Mouse (Mus musculus) forebrain, embryonic 14.5 days (tissue): ENCODE results near the gene Tril. TPM values are rescaled to one million over a fixed set of nuclear protein-coding genes. Genes with fewer than 3 reads are reported as not detected.

Experiments
- ATAC-seq: fragments of 200-750 bp; cut with Nextera tagmentation; 2 replicates; pipeline ENCODE4 v1.8.0; 2017; ENCODE audit warnings: mild to moderate bottlenecking, moderate library complexity
- DNase-seq: peaks from one replicate; pipeline ENCODE4 v3.0.0-alpha.2; 2015; ENCODE audit warnings: low spot score
- H3K27ac ChIP-seq: fragments of 300-500 bp; sonication (generic); 2 replicates; pipeline ENCODE4 v1.5.1; 2014; ENCODE audit warnings: low read depth, mild to moderate bottlenecking, control low read depth, low read length, moderate library complexity
- H3K27me3 ChIP-seq: fragments of 300-500 bp; sonication (generic); replicated peaks from 2 replicates; pipeline ENCODE4 v1.6.1; 2014; ENCODE audit warnings: low read length, control low read depth, mixed read lengths; ENCODE audit not compliant: control insufficient read depth, insufficient read depth
- H3K36me3 ChIP-seq: fragments of 300-500 bp; sonication (generic); 2 replicates; pipeline ENCODE4 v1.6.1; 2014; ENCODE audit warnings: low read length, control low read depth; ENCODE audit not compliant: control insufficient read depth, insufficient read depth
- H3K4me1 ChIP-seq: fragments of 300-500 bp; sonication (generic); 2 replicates; pipeline ENCODE4 v1.6.1; 2014; ENCODE audit warnings: antibody characterized with exemption, low read length, control low read depth; ENCODE audit not compliant: control insufficient read depth, insufficient read depth
- H3K4me2 ChIP-seq: fragments of 300-500 bp; sonication (generic); 2 replicates; pipeline ENCODE4 v1.6.1; 2014; ENCODE audit warnings: mild to moderate bottlenecking, control low read depth, low read length
- H3K4me3 ChIP-seq: fragments of 300-500 bp; sonication (generic); 2 replicates; pipeline ENCODE4 v1.5.1; 2014; ENCODE audit warnings: low read depth, low read length, control low read depth
- H3K9ac ChIP-seq: fragments of 300-500 bp; sonication (generic); 2 replicates; pipeline ENCODE4 v1.6.1; 2014; ENCODE audit warnings: mild to moderate bottlenecking, low read length, control low read depth, moderate library complexity
- H3K9me3 ChIP-seq: fragments of 300-500 bp; sonication (generic); replicated peaks from 2 replicates; pipeline ENCODE4 v1.6.1; 2016; ENCODE audit warnings: low read length, control low read depth, mixed read lengths; ENCODE audit not compliant: control insufficient read depth
- WGBS: fragments of 180-500 bp; shearing (Covaris S2); extraction: QIAGEN DNeasy Blood & Tissue Kit; methylation state at CpG from one replicate; pipeline ENCODE4 v1.1.7; 2014; 5-methylcytosine and 5-hydroxymethylcytosine counted together
- polyA plus RNA-seq: library from polyadenylated mRNA; unstranded; fragments of >200 nt; fragmentation: Nextera tagmentation; extraction: Ambion mirVana; gene quantifications from 2 replicates; pipeline ENCODE4 v1.2.1, GENCODE M21; 2014

Gene Tril
- polyA plus RNA-seq, 1 experiment from 2014 or later: 3.9 TPM

GRCm38 (mm10) chr6:53825213-53825612 lies 4.6 kb upstream of the Tril start:
- no peaks in the 10 kb centered on the region for H3K9me3 ChIP-seq
- H3K4me1 ChIP-seq: peaks cover 4% of the 10 kb centered on the region
- ATAC-seq (no peak), DNase-seq (no peak)
- no peaks in the 10 kb centered on the region for H3K36me3 ChIP-seq
- no peak overlapping the region for H3K9ac ChIP-seq
- H3K4me3 ChIP-seq: no peak overlapping the region
- H3K27me3 ChIP-seq: peaks cover 16% of the 10 kb centered on the region; the same call in 1 of the 2 replicates
- no peak overlapping the region for H3K4me2 ChIP-seq
- H3K27ac ChIP-seq: no peak overlapping the region
- 69% methylated on average over 4 of the region's 4 CpGs for WGBS

- peak; percentile 43 for DNase-seq
- Histone ChIP-seq H3K4me2 (peak overlapping the region; percentile 93), H3K9me3 (no peaks in the 10 kb centered on the region), H3K27ac (peak overlapping the region; percentile 55; the same call in 1 of the 2 replicates), H3K27me3 (peaks cover 47% of the 10 kb centered on the region), H3K4me3 (peak overlapping the region; percentile 51), H3K36me3 (no peaks in the 10 kb centered on the region), H3K4me1 (peaks cover 19% of the 10 kb centered on the region), H3K9ac (peak overlapping the region; percentile 65)
- WGBS: under 1% methylated on average over 18 of the region's 18 CpGs
- no peak for ATAC-seq
Measured at GRCm38 (mm10) chr6:53821041-53821501, 441 bp upstream of the Tril start.

GRCm38 (mm10) chr6:53819761-53820485 lies 707 bp downstream of the Tril start:
- peaks cover 47% of the 10 kb centered on the region for H3K27me3 ChIP-seq
- DNase-seq (peak; percentile 50), ATAC-seq (peak; percentile 18)
- WGBS: under 1% methylated on average over 64 of the region's 64 CpGs
- H3K9ac ChIP-seq: peak overlapping the region; percentile 65
- peak overlapping the region; percentile 51 for H3K4me3 ChIP-seq
- peaks cover 19% of the 10 kb centered on the region for H3K4me1 ChIP-seq
- peak overlapping the region; percentile 55; the same call in 1 of the 2 replicates for H3K27ac ChIP-seq
- H3K36me3 ChIP-seq: no peaks in the 10 kb centered on the region
- H3K9me3 ChIP-seq: no peaks in the 10 kb centered on the region
- peak overlapping the region; percentile 93 for H3K4me2 ChIP-seq

GRCm38 (mm10) chr6:53818732-53819661 lies 1.6 kb downstream of the Tril start:
- H3K27me3 ChIP-seq: peaks cover 47% of the 10 kb centered on the region
- H3K9ac ChIP-seq: peak overlapping the region; percentile 65
- 3% methylated on average over 52 of the region's 52 CpGs for WGBS
- no peaks in the 10 kb centered on the region for H3K36me3 ChIP-seq
- H3K4me1 ChIP-seq: peaks cover 19% of the 10 kb centered on the region
- H3K4me2 ChIP-seq: peak overlapping the region; percentile 93
- peak; percentile 28 for DNase-seq
- peak overlapping the region; percentile 51 for H3K4me3 ChIP-seq
- no peaks in the 10 kb centered on the region for H3K9me3 ChIP-seq
- no peak overlapping the region for H3K27ac ChIP-seq
- ATAC-seq: peak; percentile 18; the same call in 1 of the 2 replicates

GRCm38 (mm10) chr6:53818264-53818731 lies 2.3 kb downstream of the Tril start:
- peak overlapping the region; percentile 51 for H3K4me3 ChIP-seq
- H3K9me3 ChIP-seq: no peaks in the 10 kb centered on the region
- 2% methylated on average over 42 of the region's 42 CpGs for WGBS
- peak overlapping the region; percentile 65; the same call in 1 of the 2 replicates for H3K9ac ChIP-seq
- ATAC-seq: peak; percentile 67
- no peaks in the 10 kb centered on the region for H3K36me3 ChIP-seq
- H3K4me2 ChIP-seq: peak overlapping the region; percentile 93
- peaks cover 47% of the 10 kb centered on the region for H3K27me3 ChIP-seq
- peak; percentile 75 for DNase-seq
- peaks cover 19% of the 10 kb centered on the region for H3K4me1 ChIP-seq
- H3K27ac ChIP-seq: no peak overlapping the region

GRCm38 (mm10) chr6:53817763-53818174 lies 2.9 kb downstream of the Tril start:
- no peak overlapping the region for H3K27ac ChIP-seq
- H3K4me2 ChIP-seq: peak overlapping the region; percentile 93
- peaks cover 19% of the 10 kb centered on the region for H3K4me1 ChIP-seq
- DNase-seq (peak; percentile 10), ATAC-seq (0 out of 2 replicates have a peak, but pooled peaks have one; percentile 5)
- H3K9ac ChIP-seq: 0 out of 2 replicates have a peak overlapping the region, but pooled peaks have one; percentile 32
- WGBS: 19% methylated on average over 33 of the region's 33 CpGs
- H3K27me3 ChIP-seq: peaks cover 47% of the 10 kb centered on the region
- peak overlapping the region; percentile 51 for H3K4me3 ChIP-seq
- H3K9me3 ChIP-seq: no peaks in the 10 kb centered on the region
- H3K36me3 ChIP-seq: no peaks in the 10 kb centered on the region

- Histone ChIP-seq H3K4me1 (peaks cover 19% of the 10 kb centered on the region), H3K27me3 (peaks cover 37% of the 10 kb centered on the region), H3K9me3 (no peaks in the 10 kb centered on the region), H3K27ac (no peak overlapping the region), H3K4me3 (no peak overlapping the region), H3K36me3 (no peaks in the 10 kb centered on the region), H3K4me2 (no peak overlapping the region), H3K9ac (no peak overlapping the region)
- WGBS: 85% methylated on average over 8 of the region's 8 CpGs
- ATAC-seq (no peak), DNase-seq (no peak)
Measured at GRCm38 (mm10) chr6:53816661-53817060, 4.0 kb downstream of the Tril start.

- Histone ChIP-seq H3K27me3 (peaks cover 33% of the 10 kb centered on the region), H3K36me3 (no peaks in the 10 kb centered on the region), H3K9me3 (no peaks in the 10 kb centered on the region), H3K4me2 (no peak overlapping the region), H3K4me3 (no peak overlapping the region), H3K4me1 (peaks cover 15% of the 10 kb centered on the region), H3K9ac (no peak overlapping the region), H3K27ac (no peak overlapping the region)
- WGBS: 77% methylated on average over 7 of the region's 7 CpGs
- DNase-seq (no peak), ATAC-seq (no peak)
Measured at GRCm38 (mm10) chr6:53815691-53816090, 4.9 kb downstream of the Tril start.
